Mouse (Mus musculus) MEL (cell line): ENCODE results near the gene Map2k5. TPM values are rescaled to one million over a fixed set of nuclear protein-coding genes. Genes with fewer than 3 reads are reported as not detected.

ENCODE experiments used
- DNase-seq: peaks from one replicate; pipeline ENCODE4 v3.0.0; 2011; ENCODE audit warnings: low read depth, low spot score
- H3K27ac ChIP-seq: 2 replicates; pipeline ENCODE4 v1.5.1; 2012; ENCODE audit warnings: low read depth, mild to moderate bottlenecking, control low read depth, low read length, moderate library complexity; ENCODE audit not compliant: control insufficient read depth
- H3K27me3 ChIP-seq, 2 experiments: fragments of 150-350 bp in 1 of 2; sonication (generic) in 1 of 2; 2 replicates each; pipeline ENCODE4 v1.6.1; 2012; ENCODE audit warnings: low read length in 2 of 2, mild to moderate bottlenecking in 2 of 2, improper control_type of control experiment in 1 of 2, moderate library complexity in 1 of 2; ENCODE audit not compliant: insufficient read depth in 2 of 2, control insufficient read depth in 1 of 2
- H3K36me3 ChIP-seq, 2 experiments: 2 replicates each; pipeline ENCODE4 v1.6.1; 2012 to 2014; ENCODE audit warnings: low read length in 2 of 2, improper control_type of control experiment in 1 of 2, inconsistent platforms in 1 of 2, mild to moderate bottlenecking in 1 of 2; ENCODE audit not compliant: insufficient read depth in 2 of 2, control insufficient read depth in 1 of 2
- H3K4me1 ChIP-seq, 2 experiments: fragments of 150-350 bp in 1 of 2; sonication (generic) in 1 of 2; 2 replicates each; pipeline ENCODE4 v1.6.1; 2012; ENCODE audit warnings: low read length in 2 of 2, improper control_type of control experiment in 1 of 2, mild to moderate bottlenecking in 1 of 2; ENCODE audit not compliant: insufficient read depth in 2 of 2, control insufficient read depth in 1 of 2
- H3K4me3 ChIP-seq, 2 experiments: fragments of 150-350 bp in 1 of 2; sonication (generic) in 1 of 2; 2 replicates each; pipeline ENCODE4 v1.5.1; 2012; ENCODE audit warnings: low read depth in 2 of 2, low read length in 2 of 2, mild to moderate bottlenecking in 2 of 2, moderate library complexity in 2 of 2, control low read depth in 1 of 2, improper control_type of control experiment in 1 of 2; ENCODE audit not compliant: control insufficient read depth in 1 of 2, insufficient read depth in 1 of 2
- H3K79me2 ChIP-seq: 2 replicates; pipeline ENCODE4 v1.6.1; 2012; ENCODE audit warnings: mild to moderate bottlenecking, low read length, moderate library complexity; ENCODE audit not compliant: control insufficient read depth, poor library complexity, insufficient read depth
- H3K9ac ChIP-seq: 2 replicates; pipeline ENCODE4 v1.6.1; 2012; ENCODE audit warnings: low read depth, mild to moderate bottlenecking, control low read depth, low read length, moderate library complexity; ENCODE audit not compliant: control insufficient read depth, poor library complexity, severe bottlenecking
- H3K9me3 ChIP-seq: fragments of 150-350 bp; sonication (generic); replicated peaks from 2 replicates; pipeline ENCODE4 v1.6.1; 2012; ENCODE audit warnings: mild to moderate bottlenecking, low read length, improper control_type of control experiment, moderate library complexity; ENCODE audit not compliant: insufficient read depth
- BHLHE40 ChIP-seq: IDR thresholded peaks from 2 replicates; pipeline ENCODE4 v1.6.1; 2012; ENCODE audit warnings: low read depth, mild to moderate bottlenecking, inconsistent platforms, low read length, improper control_type of control experiment, borderline replicate concordance
- CHD1 ChIP-seq: IDR thresholded peaks from 2 replicates; pipeline ENCODE4 v1.6.1; 2012; ENCODE audit warnings: low read depth, mild to moderate bottlenecking, inconsistent platforms, low read length, improper control_type of control experiment
- CHD2 ChIP-seq: IDR thresholded peaks from 2 replicates; pipeline ENCODE4 v1.6.1; 2011; ENCODE audit warnings: low read length, improper control_type of control experiment
- CTCF ChIP-seq, 3 experiments: IDR thresholded peaks in 2 of 3; conservative IDR thresholded peaks in 1 of 3; 2 replicates each; pipeline ENCODE4 v1.5.1; 2011 to 2012; ENCODE audit warnings: low read length in 3 of 3, low read depth in 2 of 3, mild to moderate bottlenecking in 2 of 3, improper control_type of control experiment in 1 of 3, inconsistent platforms in 1 of 3, mixed read lengths in 1 of 3, moderate library complexity in 1 of 3; ENCODE audit not compliant: control insufficient read depth in 1 of 3, insufficient read depth in 1 of 3, poor library complexity in 1 of 3, severe bottlenecking in 1 of 3
- E2F4 ChIP-seq: IDR thresholded peaks from 2 replicates; pipeline ENCODE4 v1.6.1; 2011; ENCODE audit warnings: low read depth, low read length, improper control_type of control experiment, borderline replicate concordance
- ELF1 ChIP-seq: IDR thresholded peaks from 2 replicates; pipeline ENCODE4 v1.6.1; 2014; ENCODE audit warnings: low read depth, mild to moderate bottlenecking, inconsistent platforms, low read length, improper control_type of control experiment, moderate library complexity
- EP300 ChIP-seq, 2 experiments: IDR thresholded peaks; 2 replicates each; pipeline ENCODE4 v1.6.1; 2011; ENCODE audit warnings: improper control_type of control experiment in 2 of 2, low read length in 2 of 2, low read depth in 1 of 2, mild to moderate bottlenecking in 1 of 2
- KAT2A ChIP-seq: conservative IDR thresholded peaks from 2 replicates; pipeline ENCODE4 v1.6.1; 2012; ENCODE audit warnings: low read depth, low read length, improper control_type of control experiment, inconsistent platforms
- MAFK ChIP-seq: IDR thresholded peaks from 2 replicates; pipeline ENCODE4 v1.6.1; 2011; ENCODE audit warnings: low read depth, mild to moderate bottlenecking, low read length, improper control_type of control experiment, borderline replicate concordance
- MAX ChIP-seq: IDR thresholded peaks from 2 replicates; pipeline ENCODE4 v1.6.1; 2011; ENCODE audit warnings: low read length, improper control_type of control experiment
- MAZ ChIP-seq: IDR thresholded peaks from 2 replicates; pipeline ENCODE4 v1.6.1; 2012; ENCODE audit warnings: low read depth, mild to moderate bottlenecking, inconsistent platforms, low read length, improper control_type of control experiment
- MYC ChIP-seq: IDR thresholded peaks from 2 replicates; pipeline ENCODE4 v1.6.1; 2011; ENCODE audit warnings: low read depth, mild to moderate bottlenecking, low read length, improper control_type of control experiment, moderate library complexity
- POLR2A ChIP-seq, 2 experiments: IDR thresholded peaks; 2 replicates each; pipeline ENCODE4 v1.6.1; 2011 to 2012; ENCODE audit warnings: low read length in 2 of 2, mild to moderate bottlenecking in 2 of 2, control low read depth in 1 of 2, improper control_type of control experiment in 1 of 2, low read depth in 1 of 2, moderate library complexity in 1 of 2; ENCODE audit not compliant: control insufficient read depth in 1 of 2, insufficient read depth in 1 of 2, poor library complexity in 1 of 2
- RAD21 ChIP-seq: IDR thresholded peaks from 2 replicates; pipeline ENCODE4 v1.6.1; 2011; ENCODE audit warnings: mild to moderate bottlenecking, low read depth, low read length, improper control_type of control experiment
- SMC3 ChIP-seq: IDR thresholded peaks from 2 replicates; pipeline ENCODE4 v1.6.1; 2011; ENCODE audit warnings: low read depth, low read length, improper control_type of control experiment
- TAL1 ChIP-seq: IDR thresholded peaks from 2 replicates; pipeline ENCODE4 v1.6.1; 2012; ENCODE audit warnings: mild to moderate bottlenecking, inconsistent platforms, low read length, moderate library complexity, mixed read lengths
- TBP ChIP-seq: IDR thresholded peaks from 2 replicates; pipeline ENCODE4 v1.8.0; 2011; ENCODE audit warnings: low read depth, low read length, improper control_type of control experiment
- UBTF ChIP-seq: IDR thresholded peaks from 2 replicates; pipeline ENCODE4 v1.6.1; 2012; ENCODE audit warnings: low read depth, mild to moderate bottlenecking, inconsistent platforms, low read length, improper control_type of control experiment, moderate library complexity, borderline replicate concordance; ENCODE audit not compliant: insufficient read depth
- ZKSCAN1 ChIP-seq: IDR thresholded peaks from 2 replicates; pipeline ENCODE4 v1.6.1; 2012; ENCODE audit warnings: low read depth, mild to moderate bottlenecking, inconsistent platforms, low read length, improper control_type of control experiment, moderate library complexity
- ZMIZ1 ChIP-seq: IDR thresholded peaks from 2 replicates; pipeline ENCODE4 v1.6.1; 2012; ENCODE audit warnings: low read depth, mild to moderate bottlenecking, inconsistent platforms, low read length, improper control_type of control experiment, moderate library complexity
- ZNF384 ChIP-seq: IDR thresholded peaks from 2 replicates; pipeline ENCODE4 v1.6.1; 2012; ENCODE audit warnings: low read depth, mild to moderate bottlenecking, inconsistent platforms, low read length, improper control_type of control experiment
- polyA plus RNA-seq, 2 experiments: library from polyadenylated mRNA; stranded (reverse) in 1 of 2; unstranded in 1 of 2; fragments of >175 nt in 1 of 2; fragments of >200 nt in 1 of 2; gene quantifications; 2 replicates each; pipeline versions ENCODE4 v1.2.1 to v1.2.4; 2012; ENCODE audit warnings: low replicate concordance in 2 of 2, low read depth in 1 of 2; ENCODE audit not compliant: insufficient read length in 2 of 2, insufficient read depth in 1 of 2, missing spikeins in 1 of 2
- total RNA-seq: library from RNA; depleted of rRNA; stranded (reverse); fragments of 300-350 nt; gene quantifications from 2 replicates; pipeline ENCODE4 v1.2.3, GENCODE M21; 2012

The Map2k5 gene
- total and polyA plus RNA-seq, 3 experiments, result 9.6 to 29.1 TPM; not detected in 1

- no peak overlapping the region for H3K4me3 ChIP-seq
These were observed 228.3 kb downstream of the Map2k5 start for GRCm38 (mm10) chr9:63149372-63149766.

GRCm38 (mm10) chr9:63148410-63149371, 229.0 kb downstream of the Map2k5 start, which contains the start of gene Skor1:
Skor1 (minus strand) TSS chr9:63148961.
- Histone ChIP-seq H3K27ac (no peak within 1 kb of the TSS), H3K9me3 (no peaks in the 10 kb centered on the region), H3K4me1 (no peaks in the 10 kb centered on the region), H3K4me3 (no peak within 1 kb of the TSS), H3K9ac (no peak within 1 kb of the TSS), H3K27me3 (no peaks in the 10 kb centered on the region), H3K36me3 (no peaks in the 10 kb centered on the region), H3K79me2 (no peaks in the 10 kb centered on the region)
- DNase-seq, result no peak
- no peak for TF ChIP-seq CHD1
- TF ChIP-seq ELF1, result no peak
- no peak for TF ChIP-seq EP300 (IDR thresholded peaks at IDR 0.05; ENCODE audit: low read depth in 1 of 2, low read length in 2 of 2)
- no peak for TF ChIP-seq MAZ

More at GRCm38 (mm10) chr9:63149372-63149766, 228.3 kb downstream of the Map2k5 start:
- no peak for DNase-seq
- H3K9ac ChIP-seq, result no peak overlapping the region
- H3K4me1 ChIP-seq, result no peaks in the 10 kb centered on the region
- TF ChIP-seq CHD2, result no peak
- no peak for TF ChIP-seq CTCF (IDR thresholded peaks at IDR 0.05 in 2 of 3, conservative IDR thresholded peaks at IDR 0.05 in 1 of 3; ENCODE audit: control insufficient read depth in 1 of 3, insufficient read depth in 1 of 3, low read depth in 2 of 3, low read length in 3 of 3, poor library complexity in 1 of 3, severe bottlenecking in 1 of 3)
- no peak for TF ChIP-seq ZNF384
- no peak for TF ChIP-seq MAFK
- no peak for TF ChIP-seq MAX
- no peak for TF ChIP-seq BHLHE40
- TF ChIP-seq TAL1, result no peak
- TF ChIP-seq RAD21, result no peak
- no peak for TF ChIP-seq KAT2A
- no peak for TF ChIP-seq ZMIZ1
- no peak for TF ChIP-seq CHD1
- no peak for TF ChIP-seq UBTF
- no peak for TF ChIP-seq E2F4
- TF ChIP-seq TBP, result no peak
- no peak for TF ChIP-seq SMC3
- TF ChIP-seq POLR2A (IDR thresholded peaks at IDR 0.05; ENCODE audit: control insufficient read depth in 1 of 2, insufficient read depth in 1 of 2, low read depth in 1 of 2, low read length in 2 of 2, poor library complexity in 1 of 2), result no peak
- TF ChIP-seq MYC, result no peak
- no peak for TF ChIP-seq ZKSCAN1
- H3K27ac ChIP-seq, result no peak overlapping the region
- H3K27me3 ChIP-seq, result no peaks in the 10 kb centered on the region
- H3K9me3 ChIP-seq, result no peaks in the 10 kb centered on the region
- no peaks in the 10 kb centered on the region for H3K36me3 ChIP-seq
- H3K79me2 ChIP-seq, result no peaks in the 10 kb centered on the region
